Mouse (Mus musculus): ENCODE measurements around the gene Nhsl1. TPM values are rescaled to one million over a fixed set of nuclear protein-coding genes. Genes with fewer than 3 reads are reported as not detected.
A peak's percentile ranks its signal among the peaks of the same experiment; 100 is the strongest.

Gene Nhsl1
- polyA plus RNA-seq, 1 experiment from 2014 or later = 14.9 TPM

DNA sequence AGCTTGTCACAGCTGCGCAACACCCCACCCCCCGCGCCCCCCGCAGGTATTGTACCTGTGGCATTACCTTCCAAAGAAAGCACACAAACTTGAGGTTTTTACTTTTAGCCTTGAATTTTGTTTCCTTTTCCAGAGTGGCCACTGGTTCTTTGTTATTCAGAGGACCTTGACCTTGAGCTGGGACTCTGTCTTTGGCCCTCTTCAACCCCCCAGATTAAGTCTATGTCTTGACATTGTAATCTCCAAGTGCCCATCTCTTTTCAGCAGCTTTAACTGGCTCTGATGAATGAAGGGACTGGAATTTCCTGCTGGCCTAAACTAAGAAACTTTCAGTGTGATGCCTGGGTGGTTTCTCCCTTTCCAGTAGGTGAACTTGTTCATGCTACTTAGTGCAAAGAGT lies 906 bp downstream of the Nhsl1 start:
- peak overlapping the region; percentile 84 for H3K4me3 ChIP-seq (ENCODE audit: low read depth, low read length)
- no peaks in the 10 kb centered on the region for H3K4me1 ChIP-seq (ENCODE audit: control insufficient read depth, insufficient read depth, low read length)
- H3K27me3 ChIP-seq (replicated peaks; ENCODE audit: control insufficient read depth, insufficient read depth, low read length) = no peaks in the 10 kb centered on the region
- peak overlapping the region; percentile 88; the same call in 1 of the 2 replicates for H3K9ac ChIP-seq (ENCODE audit: low read depth, low read length)
- DNase-seq (ENCODE audit: low spot score) = no peak
- H3K27ac ChIP-seq (replicated peaks; ENCODE audit: low read depth, low read length) = no peak overlapping the region
- no peaks in the 10 kb centered on the region for H3K36me3 ChIP-seq (ENCODE audit: control insufficient read depth, insufficient read depth, low read length)
- peak overlapping the region; percentile 91 for H3K4me2 ChIP-seq (ENCODE audit: low read depth, low read length)
- no peak for ATAC-seq (ENCODE audit: low read depth)
- H3K9me3 ChIP-seq (ENCODE audit: control insufficient read depth, low read length) = no peaks in the 10 kb centered on the region
- 20% methylated on average over 4 of the region's 4 CpGs for WGBS

DNA sequence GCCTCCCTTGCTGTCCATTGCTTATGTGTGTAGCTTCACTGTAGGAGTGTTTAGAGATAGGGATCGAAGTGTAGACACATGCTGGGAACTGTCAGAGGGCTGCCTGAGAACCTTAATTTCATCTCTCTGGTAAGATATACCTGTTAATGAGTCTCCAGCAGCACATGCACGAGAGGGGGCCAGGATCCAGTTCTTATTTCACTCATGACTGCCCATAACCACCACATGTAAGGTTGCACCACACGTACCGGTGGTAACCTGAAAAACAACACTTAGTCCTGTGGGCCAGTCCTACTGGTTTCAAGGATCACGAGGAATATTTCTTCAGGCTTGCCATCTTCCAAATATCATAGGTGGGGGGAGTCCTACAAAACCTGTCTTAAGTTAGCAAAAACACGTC lies 3.1 kb downstream of the Nhsl1 start:
- Histone ChIP-seq H3K4me3 (ENCODE audit: low read depth, low read length) (no peak overlapping the region), H3K27me3 (replicated peaks; ENCODE audit: control insufficient read depth, insufficient read depth, low read length) (no peaks in the 10 kb centered on the region), H3K4me1 (ENCODE audit: control insufficient read depth, insufficient read depth, low read length) (no peaks in the 10 kb centered on the region), H3K36me3 (ENCODE audit: control insufficient read depth, insufficient read depth, low read length) (no peaks in the 10 kb centered on the region), H3K27ac (replicated peaks; ENCODE audit: low read depth, low read length) (no peak overlapping the region), H3K9ac (ENCODE audit: low read depth, low read length) (no peak overlapping the region), H3K4me2 (ENCODE audit: low read depth, low read length) (no peak overlapping the region), H3K9me3 (ENCODE audit: control insufficient read depth, low read length) (no peaks in the 10 kb centered on the region)
- DNase-seq (ENCODE audit: low spot score) (no peak), ATAC-seq (ENCODE audit: low read depth) (no peak)
- 73% methylated on average over 6 of the region's 6 CpGs for WGBS

DNA sequence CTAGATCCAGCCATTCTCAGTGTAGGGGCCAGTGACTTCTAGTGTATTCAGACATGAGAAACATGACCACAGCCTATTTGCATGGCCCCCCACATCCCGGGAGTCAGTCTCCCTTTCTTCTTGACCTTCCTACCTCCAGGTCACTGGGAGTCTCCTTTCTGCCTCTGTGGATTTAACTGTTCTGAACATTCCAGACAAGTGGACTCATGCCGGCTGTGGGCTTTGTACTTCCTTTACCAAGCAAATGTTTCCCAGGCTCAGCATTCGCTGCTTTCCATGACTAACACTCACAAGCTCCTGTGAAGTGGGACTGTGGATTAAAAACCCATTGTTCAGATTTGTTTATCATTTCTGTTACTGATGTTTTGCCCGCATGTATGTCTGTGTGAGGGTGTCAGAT lies 4.9 kb downstream of the Nhsl1 start:
- Histone ChIP-seq H3K4me2 (ENCODE audit: low read depth, low read length) (no peak overlapping the region), H3K27ac (replicated peaks; ENCODE audit: low read depth, low read length) (no peak overlapping the region), H3K36me3 (ENCODE audit: control insufficient read depth, insufficient read depth, low read length) (no peaks in the 10 kb centered on the region), H3K9ac (ENCODE audit: low read depth, low read length) (no peak overlapping the region), H3K4me3 (ENCODE audit: low read depth, low read length) (no peak overlapping the region), H3K27me3 (replicated peaks; ENCODE audit: control insufficient read depth, insufficient read depth, low read length) (no peaks in the 10 kb centered on the region), H3K4me1 (ENCODE audit: control insufficient read depth, insufficient read depth, low read length) (no peaks in the 10 kb centered on the region), H3K9me3 (ENCODE audit: control insufficient read depth, low read length) (no peaks in the 10 kb centered on the region)
- 50% methylated on average over 4 of the region's 4 CpGs for WGBS
- peak; percentile 20 for DNase-seq (ENCODE audit: low spot score)
- no peak for ATAC-seq (ENCODE audit: low read depth)

DNA sequence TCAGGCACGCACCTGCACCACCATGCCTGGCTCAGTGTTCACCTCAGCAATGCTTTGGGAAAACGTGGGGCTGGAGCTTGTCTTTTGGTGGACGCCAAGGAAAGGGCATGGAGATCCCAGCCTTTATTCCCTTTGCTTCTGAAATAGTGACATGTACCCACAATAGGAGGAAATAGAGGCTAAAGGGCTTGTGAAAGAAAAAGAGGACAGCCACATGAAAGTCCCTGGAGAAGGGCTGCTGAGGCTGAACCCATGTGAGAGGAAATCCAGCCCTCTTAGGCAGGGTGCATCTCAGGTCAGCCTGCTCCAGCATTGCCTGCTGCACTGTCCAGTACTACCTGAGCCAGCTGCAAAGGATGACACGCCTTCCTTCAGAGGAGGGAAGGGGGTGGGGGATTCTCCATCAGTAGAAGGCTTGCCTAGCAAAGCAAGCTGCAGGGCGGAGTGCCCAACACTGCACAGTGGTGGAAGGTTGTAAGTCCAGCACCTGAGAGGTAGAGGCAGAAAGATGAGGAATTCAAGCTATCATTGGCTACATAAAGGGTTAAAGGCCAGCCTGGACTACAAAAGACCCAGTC lies 9.6 kb downstream of the Nhsl1 start:
- DNase-seq (ENCODE audit: low spot score) (no peak), ATAC-seq (ENCODE audit: low read depth) (peak; percentile 13; the same call in 1 of the 2 replicates)
- H3K27ac ChIP-seq (replicated peaks; ENCODE audit: low read depth, low read length) = no peak overlapping the region
- H3K36me3 ChIP-seq (ENCODE audit: control insufficient read depth, insufficient read depth, low read length) = no peaks in the 10 kb centered on the region
- no peaks in the 10 kb centered on the region for H3K27me3 ChIP-seq (replicated peaks; ENCODE audit: control insufficient read depth, insufficient read depth, low read length)
- 64% methylated on average over 5 of the region's 5 CpGs for WGBS
- no peaks in the 10 kb centered on the region for H3K9me3 ChIP-seq (ENCODE audit: control insufficient read depth, low read length)
- H3K9ac ChIP-seq (ENCODE audit: low read depth, low read length) = no peak overlapping the region
- no peak overlapping the region for H3K4me3 ChIP-seq (ENCODE audit: low read depth, low read length)
- no peak overlapping the region for H3K4me2 ChIP-seq (ENCODE audit: low read depth, low read length)
- H3K4me1 ChIP-seq (ENCODE audit: control insufficient read depth, insufficient read depth, low read length) = peaks cover 9% of the 10 kb centered on the region

DNA sequence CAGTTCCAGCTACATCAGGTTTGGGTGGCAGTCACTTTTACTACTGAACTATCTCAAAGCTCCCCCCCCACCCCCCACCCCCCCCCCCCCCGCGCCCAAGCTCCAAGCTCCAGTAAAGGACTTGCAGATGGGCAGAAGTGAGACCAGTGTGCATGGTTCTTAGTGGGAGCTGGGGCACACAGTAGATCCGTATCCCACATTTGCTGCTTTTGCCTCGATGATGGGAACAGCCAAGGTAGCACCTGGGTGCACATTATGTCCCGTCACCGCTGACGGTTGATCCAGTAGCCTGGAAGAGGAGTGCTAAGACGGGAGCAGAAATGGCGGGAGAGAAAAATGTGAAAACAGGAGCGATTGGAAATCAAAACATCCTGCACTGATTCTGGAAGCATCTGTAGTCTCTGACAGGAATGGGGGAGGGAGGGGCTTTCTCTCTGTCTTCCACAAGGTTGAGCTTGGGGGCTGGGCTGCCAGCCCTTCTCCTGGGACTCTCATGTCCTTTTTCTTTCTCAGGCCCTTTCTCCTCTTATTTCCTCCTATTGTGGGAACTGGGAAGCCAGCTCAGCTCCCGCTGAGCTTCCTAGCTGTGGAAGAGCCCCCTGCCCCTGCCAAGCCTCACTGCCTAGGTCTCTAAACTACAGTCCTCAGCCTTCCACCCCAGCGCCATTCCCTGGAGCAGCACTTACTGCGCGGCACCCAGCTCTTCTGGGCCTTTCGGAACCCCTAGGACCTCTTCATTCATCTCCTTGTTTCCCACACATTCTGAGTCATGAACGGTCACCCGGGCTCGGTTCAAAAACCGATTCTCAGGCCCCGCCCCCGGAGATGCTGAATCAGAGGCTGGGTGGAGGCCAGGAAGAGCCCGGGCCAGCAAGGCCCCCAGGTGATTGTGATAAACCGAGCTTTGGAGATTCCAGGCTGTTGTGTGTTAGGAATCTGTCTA lies 10.6 kb downstream of the Nhsl1 start:
- Histone ChIP-seq H3K4me3 (ENCODE audit: low read depth, low read length) (peak overlapping the region; percentile 27), H3K9ac (ENCODE audit: low read depth, low read length) (peak overlapping the region; percentile 50), H3K36me3 (ENCODE audit: control insufficient read depth, insufficient read depth, low read length) (no peaks in the 10 kb centered on the region), H3K4me1 (ENCODE audit: control insufficient read depth, insufficient read depth, low read length) (peaks cover 9% of the 10 kb centered on the region), H3K4me2 (ENCODE audit: low read depth, low read length) (peak overlapping the region; percentile 53), H3K9me3 (ENCODE audit: control insufficient read depth, low read length) (no peaks in the 10 kb centered on the region), H3K27ac (replicated peaks; ENCODE audit: low read depth, low read length) (no peak overlapping the region), H3K27me3 (replicated peaks; ENCODE audit: control insufficient read depth, insufficient read depth, low read length) (no peaks in the 10 kb centered on the region)
- WGBS = 7% methylated on average over 21 of the region's 23 CpGs
- DNase-seq (ENCODE audit: low spot score) (peak; percentile 46), ATAC-seq (ENCODE audit: low read depth) (peak; percentile 48)

DNA sequence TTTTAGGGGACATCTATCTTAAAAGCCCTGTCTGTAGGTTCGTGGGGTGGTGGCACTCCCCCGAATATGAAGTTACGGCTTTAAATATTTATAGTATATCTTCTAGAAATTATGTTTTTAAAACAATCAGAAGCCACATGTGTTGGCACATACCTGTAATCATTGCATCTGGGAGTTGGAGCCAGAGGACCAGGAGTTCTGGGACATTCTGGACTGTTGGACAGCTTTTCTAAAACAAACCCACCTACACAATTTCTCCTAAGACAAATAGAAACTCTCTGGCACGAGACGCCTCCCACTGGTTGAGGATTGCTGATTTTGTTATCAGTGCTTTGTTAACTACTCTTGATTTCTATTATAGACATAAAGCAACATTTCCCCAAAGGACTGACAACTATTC lies 11.7 kb downstream of the Nhsl1 start:
- H3K9me3 ChIP-seq (ENCODE audit: control insufficient read depth, low read length) = no peaks in the 10 kb centered on the region
- WGBS = 81% methylated on average over 5 of the region's 5 CpGs

DNA sequence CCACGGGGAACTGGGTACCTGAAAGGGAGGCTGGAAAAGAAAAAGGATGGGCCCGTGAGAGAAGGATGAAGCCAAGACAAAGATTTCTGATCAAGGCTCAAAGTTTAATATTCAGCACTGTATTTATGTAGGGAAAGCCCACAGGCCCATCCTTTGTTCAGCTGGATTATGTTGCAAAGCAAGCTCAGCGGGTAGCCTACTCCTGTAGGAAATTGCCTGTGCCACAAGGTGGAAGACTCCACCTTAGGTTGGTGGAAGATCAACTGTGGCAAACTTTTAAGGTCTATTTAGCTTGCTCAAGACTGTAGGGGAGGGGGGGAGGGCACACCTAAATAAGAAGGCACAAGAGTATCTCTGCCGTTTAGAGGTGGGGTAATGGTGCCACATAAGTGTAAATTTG lies 14.8 kb downstream of the Nhsl1 start:
- peak; percentile 51 for DNase-seq (ENCODE audit: low spot score)

More for the DNA sequence above, 11.7 kb downstream of the Nhsl1 start:
- ATAC-seq (ENCODE audit: low read depth) = no peak
- Histone ChIP-seq H3K4me2 (ENCODE audit: low read depth, low read length) (no peak overlapping the region), H3K4me3 (ENCODE audit: low read depth, low read length) (no peak overlapping the region), H3K27me3 (replicated peaks; ENCODE audit: control insufficient read depth, insufficient read depth, low read length) (no peaks in the 10 kb centered on the region), H3K9ac (ENCODE audit: low read depth, low read length) (no peak overlapping the region), H3K27ac (replicated peaks; ENCODE audit: low read depth, low read length) (no peak overlapping the region), H3K36me3 (ENCODE audit: control insufficient read depth, insufficient read depth, low read length) (no peaks in the 10 kb centered on the region), H3K4me1 (ENCODE audit: control insufficient read depth, insufficient read depth, low read length) (peaks cover 9% of the 10 kb centered on the region)
- no peak for DNase-seq (ENCODE audit: low spot score)

DNA sequence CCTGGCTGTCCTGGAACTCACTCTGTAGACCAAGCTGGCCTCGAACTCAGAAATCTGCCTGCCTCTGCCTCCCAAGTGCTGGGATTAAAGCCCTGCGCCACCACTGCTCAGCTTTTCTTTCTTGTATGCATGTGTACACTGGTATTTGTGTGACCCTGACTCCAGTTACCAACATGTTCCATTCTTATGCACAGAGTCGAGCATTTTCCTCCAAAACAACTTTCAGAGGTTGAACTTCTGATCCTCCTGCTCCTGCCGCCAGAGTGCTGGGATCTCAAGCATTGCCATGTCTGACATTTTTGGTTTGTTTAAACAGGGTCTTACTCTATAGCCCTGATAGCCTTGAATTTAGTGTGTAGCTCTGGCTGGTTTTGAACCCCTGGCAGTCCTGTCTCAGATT lies 15.4 kb downstream of the Nhsl1 start:
- H3K4me2 ChIP-seq (ENCODE audit: low read depth, low read length) = no peak overlapping the region
- no peaks in the 10 kb centered on the region for H3K9me3 ChIP-seq (ENCODE audit: control insufficient read depth, low read length)
- no peak for DNase-seq (ENCODE audit: low spot score)
- peaks cover 8% of the 10 kb centered on the region for H3K4me1 ChIP-seq (ENCODE audit: control insufficient read depth, insufficient read depth, low read length)
- H3K4me3 ChIP-seq (ENCODE audit: low read depth, low read length) = no peak overlapping the region
- H3K27me3 ChIP-seq (replicated peaks; ENCODE audit: control insufficient read depth, insufficient read depth, low read length) = no peaks in the 10 kb centered on the region
- no peak overlapping the region for H3K27ac ChIP-seq (replicated peaks; ENCODE audit: low read depth, low read length)
- H3K9ac ChIP-seq (ENCODE audit: low read depth, low read length) = no peak overlapping the region
- 83% methylated on average over 4 of the region's 4 CpGs for WGBS
- ATAC-seq (ENCODE audit: low read depth) = no peak
- no peaks in the 10 kb centered on the region for H3K36me3 ChIP-seq (ENCODE audit: control insufficient read depth, insufficient read depth, low read length)

More for the DNA sequence above, 14.8 kb downstream of the Nhsl1 start:
- 42% methylated on average over 4 of the region's 4 CpGs for WGBS
- ATAC-seq (ENCODE audit: low read depth) = no peak
- H3K4me1 ChIP-seq (ENCODE audit: control insufficient read depth, insufficient read depth, low read length) = peaks cover 9% of the 10 kb centered on the region
- H3K27ac ChIP-seq (replicated peaks; ENCODE audit: low read depth, low read length) = no peak overlapping the region
- H3K4me3 ChIP-seq (ENCODE audit: low read depth, low read length) = no peak overlapping the region
- H3K9me3 ChIP-seq (ENCODE audit: control insufficient read depth, low read length) = no peaks in the 10 kb centered on the region
- no peak overlapping the region for H3K4me2 ChIP-seq (ENCODE audit: low read depth, low read length)
- H3K27me3 ChIP-seq (replicated peaks; ENCODE audit: control insufficient read depth, insufficient read depth, low read length) = no peaks in the 10 kb centered on the region
- no peaks in the 10 kb centered on the region for H3K36me3 ChIP-seq (ENCODE audit: control insufficient read depth, insufficient read depth, low read length)
- H3K9ac ChIP-seq (ENCODE audit: low read depth, low read length) = no peak overlapping the region
